ENCODE assay signal across 8 mouse cellular contexts in genomic region chr19:4171393-4172290, GRCm38 (mm10). TPM values are rescaled to one million over a fixed set of nuclear protein-coding genes. Genes with fewer than 3 reads are reported as not detected.
DNase-seq lines count a peak whose midpoint lies in the region; ATAC-seq and TF ChIP-seq lines count a peak whose summit lies in the region.
"Had no signal": no experiment of that assay in that cellular context is flagged by ENCODE, and none has a peak within 500 bp of the region (broad histone marks: within the 10 kb centered on the region; RNA-seq: fewer than 3 reads in every experiment).

No protein-coding gene starts in this region.

- TF ChIP-seq POLR2A in heart, adult 2 months (IDR thresholded peaks at IDR 0.05; ENCODE audit: insufficient read depth, low read depth, low read length), result peak; percentile 49; the same call in 1 of the 2 replicates

- WGBS in liver, embryonic 13.5 days (ENCODE audit: insufficient replicate concordance), result 49% methylated on average over 13 of the region's 13 CpGs
- 65% methylated on average over 13 of the region's 13 CpGs for WGBS in liver, embryonic 11.5 days
- 63% methylated on average over 13 of the region's 13 CpGs for WGBS in embryonic facial prominence, embryonic 10.5 days
- WGBS in heart, adult 2 months, result 21% methylated on average over 13 of the region's 13 CpGs

- no peak for ATAC-seq in liver, embryonic 13.5 days (ENCODE audit: low read depth)
- ATAC-seq in liver, embryonic 11.5 days (replicated peaks; ENCODE audit: low FRiP score), result no peak
- peak; percentile 38 for ATAC-seq in megakaryocyte, adult 5-6 weeks (ENCODE audit: poor library complexity, severe bottlenecking)

- peaks cover 44% of the 10 kb centered on the region for H3K4me1 ChIP-seq in liver, embryonic 13.5 days (replicated peaks)
- peaks cover 6% of the 10 kb centered on the region for H3K4me1 ChIP-seq in liver, embryonic 11.5 days (replicated peaks; ENCODE audit: control insufficient read depth, insufficient read depth, low read length)
- peaks cover 46% of the 10 kb centered on the region for H3K4me1 ChIP-seq in embryonic facial prominence, embryonic 10.5 days
- H3K4me1 ChIP-seq in heart, adult 2 months (ENCODE audit: control insufficient read depth, insufficient read depth, low read length), result peaks cover 10% of the 10 kb centered on the region

- no peak for TF ChIP-seq CTCF in heart, adult 2 months (IDR thresholded peaks at IDR 0.05)

- H3K27ac ChIP-seq in liver, embryonic 13.5 days, result no peak overlapping the region
- H3K27ac ChIP-seq in liver, embryonic 11.5 days (ENCODE audit: low read depth, low read length), result no peak overlapping the region
- peak overlapping the region; percentile 40 for H3K27ac ChIP-seq in embryonic facial prominence, embryonic 10.5 days (replicated peaks)
- H3K27ac ChIP-seq in heart, adult 2 months, result peak overlapping the region; percentile 92

- H3K36me3 ChIP-seq in liver, embryonic 13.5 days, result no peaks in the 10 kb centered on the region
- H3K36me3 ChIP-seq in liver, embryonic 11.5 days (ENCODE audit: control insufficient read depth, insufficient read depth, low read length), result no peaks in the 10 kb centered on the region
- no peaks in the 10 kb centered on the region for H3K36me3 ChIP-seq in embryonic facial prominence, embryonic 10.5 days (replicated peaks)
- H3K36me3 ChIP-seq in heart, adult 2 months (ENCODE audit: control insufficient read depth, insufficient read depth, low read length), result no peaks in the 10 kb centered on the region

- no peak overlapping the region for H3K4me2 ChIP-seq in liver, embryonic 13.5 days
- no peak overlapping the region for H3K4me2 ChIP-seq in liver, embryonic 11.5 days

- no peak overlapping the region for H3K4me3 ChIP-seq in liver, embryonic 13.5 days (replicated peaks)
- H3K4me3 ChIP-seq in liver, embryonic 11.5 days (ENCODE audit: low read depth, low read length), result no peak overlapping the region
- H3K4me3 ChIP-seq in embryonic facial prominence, embryonic 10.5 days, result no peak overlapping the region
- H3K4me3 ChIP-seq in heart, adult 2 months, result peak overlapping the region; percentile 12; the same call in 1 of the 2 replicates

- no peak for DNase-seq in liver, embryonic 13.5 days
- no peak for DNase-seq in liver, embryonic 11.5 days (ENCODE audit: low spot score)
- DNase-seq in embryonic facial prominence, embryonic 10.5 days (ENCODE audit: low spot score), result no peak
- peak; percentile 65 to 73 for DNase-seq in heart, adult 2 months
- DNase-seq in left cerebral cortex, postnatal 36 days (ENCODE audit: low spot score in 2 of 2), result no peak
- no peak for DNase-seq in right cerebral cortex, postnatal 4 days
- DNase-seq: thymus, adult 2 months had no signal

- H3K79me2 ChIP-seq in heart, adult 2 months (replicated peaks; ENCODE audit: control insufficient read depth, insufficient read depth, low read length), result no peaks in the 10 kb centered on the region

- TF ChIP-seq EP300 in heart, adult 2 months (IDR thresholded peaks at IDR 0.05; ENCODE audit: insufficient read depth, low read depth, low read length), result peak; percentile 54; the same call in 1 of the 2 replicates

- intact Hi-C loops in heart, adult 2 months (cut with DNase I), result loop anchor here (2.0 kb wide), 1 partner anchor 57 kb away; no protein-coding TSS in a partner anchor
- intact Hi-C loops in left cerebral cortex, postnatal 36 days (cut with DNase I), result loop anchor here (2.0 kb wide), 1 partner anchor 15 kb away; no protein-coding TSS in a partner anchor

- peaks cover 12% of the 10 kb centered on the region; the same call in 1 of the 2 replicates for H3K27me3 ChIP-seq in liver, embryonic 13.5 days
- no peaks in the 10 kb centered on the region for H3K27me3 ChIP-seq in liver, embryonic 11.5 days (replicated peaks; ENCODE audit: control insufficient read depth, insufficient read depth, low read length)
- peaks cover 20% of the 10 kb centered on the region for H3K27me3 ChIP-seq in embryonic facial prominence, embryonic 10.5 days (replicated peaks; ENCODE audit: low read depth, poor library complexity, severe bottlenecking)
- H3K27me3 ChIP-seq in heart, adult 2 months (ENCODE audit: control insufficient read depth, insufficient read depth, low read length), result no peaks in the 10 kb centered on the region

- H3K9ac ChIP-seq in liver, embryonic 13.5 days, result peak overlapping the region; percentile 83; the same call in 1 of the 2 replicates
- H3K9ac ChIP-seq in liver, embryonic 11.5 days (ENCODE audit: low read depth, low read length), result no peak overlapping the region
- H3K9ac ChIP-seq in heart, adult 2 months (ENCODE audit: low read depth, low read length), result peak overlapping the region; percentile 52

- H3K9me3 ChIP-seq in liver, embryonic 13.5 days (replicated peaks), result no peaks in the 10 kb centered on the region
- H3K9me3 ChIP-seq in liver, embryonic 11.5 days (ENCODE audit: control insufficient read depth, low read length), result no peaks in the 10 kb centered on the region
- no peaks in the 10 kb centered on the region for H3K9me3 ChIP-seq in embryonic facial prominence, embryonic 10.5 days

RNA-seq across cellular contexts. Expression of gene Carns1, which starts 3.6 kb away (rescaled TPM):
- 0.38 and 0.43 TPM in 2 replicates for polyA plus RNA-seq in liver, embryonic 13.5 days (2015; fragmentation: Nextera tagmentation; extraction: Ambion mirVana)
- polyA plus RNA-seq in liver, embryonic 11.5 days (2014; fragmentation: Nextera tagmentation; extraction: Ambion mirVana), result 0.89 and 1.2 TPM in 2 replicates
- polyA plus RNA-seq in embryonic facial prominence, embryonic 10.5 days (2016; fragmentation: Nextera tagmentation; extraction: Ambion mirVana), result 2.7 and 4.4 TPM in 2 replicates
- 10 to 100 TPM; 24.4 to 27.0 TPM for total RNA-seq in heart, adult 2 months (2021)
- 78.0 and 79.1 TPM in 2 replicates for polyA plus RNA-seq in heart, adult 2 months (2012; rRNA removed)
- 3.9 and 4.7 TPM in 2 replicates for total RNA-seq in megakaryocyte, adult 5-6 weeks (2015)
- total RNA-seq in megakaryocyte, adult 5-6 weeks (2017), result 1.3 and 2.0 TPM in 2 replicates
- total RNA-seq in left cerebral cortex, postnatal 36 days (2021), result 1 to 10 TPM; 5.5 to 7.8 TPM

RNA-seq across cellular contexts. Expression of gene Rps6kb2, which starts 8.5 kb away (rescaled TPM):
- polyA plus RNA-seq in liver, embryonic 13.5 days (2015; fragmentation: Nextera tagmentation; extraction: Ambion mirVana), result 30.0 and 34.2 TPM in 2 replicates
- 41.0 and 53.5 TPM in 2 replicates for polyA plus RNA-seq in liver, embryonic 11.5 days (2014; fragmentation: Nextera tagmentation; extraction: Ambion mirVana)
- polyA plus RNA-seq in embryonic facial prominence, embryonic 10.5 days (2016; fragmentation: Nextera tagmentation; extraction: Ambion mirVana), result 66.1 and 68.5 TPM in 2 replicates
- total RNA-seq in heart, adult 2 months (2021), result 10 to 100 TPM; 14.7 to 18.2 TPM
- 29.5 and 32.9 TPM in 2 replicates for polyA plus RNA-seq in heart, adult 2 months (2012; rRNA removed)
- total RNA-seq in megakaryocyte, adult 5-6 weeks (2015), result 21.0 and 26.7 TPM in 2 replicates
- total RNA-seq in megakaryocyte, adult 5-6 weeks (2017), result 21.0 and 25.0 TPM in 2 replicates
- 10 to 100 TPM; 27.8 to 43.1 TPM for total RNA-seq in left cerebral cortex, postnatal 36 days (2021)

RNA-seq across cellular contexts. Expression of gene Ptprcap, which starts 18.2 kb away (rescaled TPM):
- polyA plus RNA-seq in liver, embryonic 13.5 days (2015; fragmentation: Nextera tagmentation; extraction: Ambion mirVana), result 18.8 and 21.3 TPM in 2 replicates
- 38.7 and 41.1 TPM in 2 replicates for polyA plus RNA-seq in liver, embryonic 11.5 days (2014; fragmentation: Nextera tagmentation; extraction: Ambion mirVana)
- polyA plus RNA-seq in embryonic facial prominence, embryonic 10.5 days (2016; fragmentation: Nextera tagmentation; extraction: Ambion mirVana), result 0.58 TPM in 1 of 2 replicates, not detected in the other
- 1 to 10 TPM; 1.1 to 1.7 TPM for total RNA-seq in heart, adult 2 months (2021)
- 2.2 and 6.4 TPM in 2 replicates for polyA plus RNA-seq in heart, adult 2 months (2012; rRNA removed)
- 30.5 and 42.1 TPM in 2 replicates for total RNA-seq in megakaryocyte, adult 5-6 weeks (2015)
- total RNA-seq in megakaryocyte, adult 5-6 weeks (2017), result 43.9 and 44.8 TPM in 2 replicates
- 1 to 10 TPM; 1.3 to 1.8 TPM for total RNA-seq in left cerebral cortex, postnatal 36 days (2021)

RNA-seq across cellular contexts. Expression of gene Tbc1d10c, which starts 19.4 kb away (rescaled TPM):
- 3.7 TPM in 2 replicates for polyA plus RNA-seq in liver, embryonic 13.5 days (2015; fragmentation: Nextera tagmentation; extraction: Ambion mirVana)
- polyA plus RNA-seq in liver, embryonic 11.5 days (2014; fragmentation: Nextera tagmentation; extraction: Ambion mirVana), result 3.3 and 3.4 TPM in 2 replicates
- 0.57 and 1.4 TPM in 2 replicates for polyA plus RNA-seq in embryonic facial prominence, embryonic 10.5 days (2016; fragmentation: Nextera tagmentation; extraction: Ambion mirVana)
- total RNA-seq in heart, adult 2 months (2021), result 10 to 100 TPM; 12.4 to 14.4 TPM
- polyA plus RNA-seq in heart, adult 2 months (2012; rRNA removed), result 13.7 and 15.8 TPM in 2 replicates
- total RNA-seq in megakaryocyte, adult 5-6 weeks (2015), result 52.8 and 59.9 TPM in 2 replicates
- total RNA-seq in megakaryocyte, adult 5-6 weeks (2017), result 21.5 and 33.5 TPM in 2 replicates
- 1 to 10 TPM; 1.5 to 1.9 TPM for total RNA-seq in left cerebral cortex, postnatal 36 days (2021)

RNA-seq across cellular contexts. Expression of gene Ppp1ca, which starts 20.2 kb away (rescaled TPM):
- 517 and 527 TPM in 2 replicates for polyA plus RNA-seq in liver, embryonic 13.5 days (2015; fragmentation: Nextera tagmentation; extraction: Ambion mirVana)
- 773 and 809 TPM in 2 replicates for polyA plus RNA-seq in liver, embryonic 11.5 days (2014; fragmentation: Nextera tagmentation; extraction: Ambion mirVana)
- 1,000 and 1,025 TPM in 2 replicates for polyA plus RNA-seq in embryonic facial prominence, embryonic 10.5 days (2016; fragmentation: Nextera tagmentation; extraction: Ambion mirVana)
- total RNA-seq in heart, adult 2 months (2021), result 100 to 1,000 TPM; 272 to 313 TPM
- polyA plus RNA-seq in heart, adult 2 months (2012; rRNA removed), result 406 and 497 TPM in 2 replicates
- 496 and 536 TPM in 2 replicates for total RNA-seq in megakaryocyte, adult 5-6 weeks (2015)
- 639 and 705 TPM in 2 replicates for total RNA-seq in megakaryocyte, adult 5-6 weeks (2017)
- total RNA-seq in left cerebral cortex, postnatal 36 days (2021), result 100 to 1,000 TPM; 292 to 320 TPM

Comparison
In these comparisons a context has a peak if more than half of its experiments do, and no peak if none do; other contexts are left out.
1. DNase-seq: peak in heart, adult 2 months (2 of 2); none in liver, embryonic 13.5 days (single experiment), liver, embryonic 11.5 days (single experiment), embryonic facial prominence, embryonic 10.5 days (single experiment), left cerebral cortex, postnatal 36 days (0 of 2) and right cerebral cortex, postnatal 4 days (single experiment).
2. H3K27ac ChIP-seq: peak in embryonic facial prominence, embryonic 10.5 days (single experiment) and heart, adult 2 months (single experiment); none in liver, embryonic 13.5 days (single experiment) and liver, embryonic 11.5 days (single experiment).
3. RNA of gene Carns1, which starts 3.6 kb away (polyA plus RNA-seq): 78.0 to 79.1 TPM in heart, adult 2 months; 2.7 to 4.4 TPM in embryonic facial prominence, embryonic 10.5 days, 0.89 to 1.2 TPM in liver, embryonic 11.5 days and 0.38 to 0.43 TPM in liver, embryonic 13.5 days; every median in the first group is over 10 times any median in the second.